Mouse (Mus musculus): ENCODE measurements around the gene Gm14393. TPM values are rescaled to one million over a fixed set of nuclear protein-coding genes. Genes with fewer than 3 reads are reported as not detected.
"Not testable (repeated sequence)": the region's sequence is repeated elsewhere in the genome, so short reads cannot be mapped to it uniquely, and the experiment has no call there.

Gm14393 gene
- 0.54 TPM in 1 of 2 replicates, not detected in the other for total RNA-seq (2015)
- not detected in 2 replicates for total RNA-seq (2017)

GRCm38 (mm10) chr2:175067681-175068261 lies at the start of gene Gm14393:
TSS of gene Gm14393 (minus strand) at chr2:175067781.
- not testable (repeated sequence) for ATAC-seq (replicated peaks; ENCODE audit: poor library complexity)

GRCm38 (mm10) chr2:175044268-175044667 lies 23.3 kb downstream of the Gm14393 start:
- ATAC-seq (replicated peaks; ENCODE audit: poor library complexity): not testable (repeated sequence)

Other genes with a start within 250 kb of the Gm14393 start
- gene Gm14444, start 57.5 kb downstream of the Gm14393 start, total RNA-seq (2015): not detected in 2 replicates
- gene Gm14444, start 57.5 kb downstream of the Gm14393 start, total RNA-seq (2017): not detected in 2 replicates
- 12.0 and 21.4 TPM in 2 replicates for gene Gm14399, start 74.2 kb upstream of the Gm14393 start, total RNA-seq (2015)
- 5.4 and 11.5 TPM in 2 replicates for gene Gm14399, start 74.2 kb upstream of the Gm14393 start, total RNA-seq (2017)
- 0.02 and 0.68 TPM in 2 replicates for gene Gm14443, start 108.1 kb upstream of the Gm14393 start, total RNA-seq (2015)
- gene Gm14443, start 108.1 kb upstream of the Gm14393 start, total RNA-seq (2017): 0.25 and 1.1 TPM in 2 replicates
- 11.4 and 13.7 TPM in 2 replicates for gene Gm14391, start 139.1 kb upstream of the Gm14393 start, total RNA-seq (2015)
- 13.1 and 14.6 TPM in 2 replicates for gene Gm14391, start 139.1 kb upstream of the Gm14393 start, total RNA-seq (2017)
- 4.4 and 7.7 TPM in 2 replicates for gene Gm14440, start 207.3 kb upstream of the Gm14393 start, total RNA-seq (2015)
- not detected in 2 replicates for gene Gm14440, start 207.3 kb upstream of the Gm14393 start, total RNA-seq (2017)

Data from megakaryocyte progenitor cell, adult 5-6 weeks (primary cell).